Mouse (Mus musculus) NIH3T3 (cell line): ENCODE data around the gene Gm13695.
"Not testable (repeated sequence)": the region's sequence is repeated elsewhere in the genome, so short reads cannot be mapped to it uniquely, and the experiment has no call there.

ENCODE experiments used
- DNase-seq: peaks from one replicate; pipeline ENCODE4 v3.0.0-alpha.2; 2012; ENCODE audit warnings: low read depth

Gm13695 gene

GRCm38 (mm10) chr2:83967013-83967412, at the start of gene Gm13695:
Gene Gm13695, plus strand, starts transcription at chr2:83967313.
- not testable (repeated sequence) for DNase-seq

GRCm38 (mm10) chr2:83929478-83930088, 37.5 kb upstream of the Gm13695 start:
- no peak for DNase-seq

DNA sequence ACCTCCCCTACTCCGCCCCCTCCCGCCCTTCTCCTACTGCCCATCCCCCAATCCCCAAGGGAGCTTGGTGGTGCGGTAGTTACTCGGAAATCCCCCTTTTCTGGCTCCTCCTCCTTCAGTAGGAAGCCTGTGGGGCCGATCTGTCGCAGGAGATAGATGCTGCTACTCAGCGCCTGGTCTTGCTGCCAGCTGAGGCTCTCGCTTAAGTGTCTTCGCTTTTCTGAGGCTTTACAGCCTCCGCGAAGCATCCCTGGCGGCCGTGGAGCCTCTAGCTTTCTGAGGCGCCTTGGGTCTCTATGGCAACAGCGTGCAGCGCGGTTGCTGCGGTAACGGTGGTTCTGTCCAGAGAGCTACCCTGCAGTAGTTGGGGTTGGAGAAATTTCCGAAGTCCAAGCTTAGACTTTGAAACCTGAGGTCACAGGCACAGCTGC, 26.2 kb upstream of the Gm13695 start, which contains the start of gene Zswim2:
Zswim2 (minus strand) TSS at position 298 of the 431 bp plus-strand sequence.
- peak; percentile 18 for DNase-seq

- no peak for DNase-seq
Measured at GRCm38 (mm10) chr2:83941378-83941777, 25.7 kb upstream of the Gm13695 start.

DNA sequence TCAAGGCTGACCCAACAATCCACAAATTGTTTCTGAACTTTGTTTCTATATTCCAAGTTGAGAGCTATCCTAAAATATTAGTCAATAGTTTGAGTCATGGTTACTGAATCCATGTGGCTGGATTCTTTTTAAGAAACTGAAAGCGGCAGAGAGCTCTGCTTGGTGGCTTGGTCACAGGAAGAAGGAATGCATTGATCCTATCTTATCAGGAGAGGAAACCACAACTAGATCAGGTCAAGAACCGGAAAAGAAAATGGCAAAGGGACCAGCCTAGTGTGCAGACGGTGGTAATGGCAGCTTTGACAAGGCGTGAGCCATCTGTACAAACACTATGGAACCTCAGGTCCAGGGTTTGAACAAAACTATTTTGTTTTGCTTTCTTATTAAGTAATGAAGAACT, 25.3 kb upstream of the Gm13695 start:
- no peak for DNase-seq

- DNase-seq, result not testable (repeated sequence)
Measured at GRCm38 (mm10) chr2:83955393-83955792, 11.7 kb upstream of the Gm13695 start, which contains the start of gene Gm13698. Gene Gm13698, plus strand, starts transcription at chr2:83955693.

DNA sequence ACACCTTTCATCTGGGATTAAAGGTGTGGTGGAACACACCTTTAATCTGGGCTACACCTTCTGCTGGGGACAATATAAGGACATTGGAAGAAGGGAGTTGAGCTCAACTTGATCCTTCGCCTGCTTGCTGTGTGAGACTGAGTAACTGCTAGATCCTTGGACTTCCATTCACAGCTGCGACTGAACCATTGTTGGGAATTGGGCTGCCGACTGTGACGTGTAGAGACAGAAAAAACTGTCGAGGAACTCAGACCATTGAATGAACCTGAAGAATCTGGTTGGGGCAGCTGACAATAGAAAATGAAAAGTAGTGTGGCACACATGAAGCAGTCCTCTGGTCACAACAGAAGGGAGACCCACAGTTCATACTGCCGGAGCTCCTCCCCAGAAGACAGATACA, 5.9 kb upstream of the Gm13695 start, which contains the start of gene Gm13693:
Gm13693 (plus strand) TSS at position 301 of the 400 bp plus-strand sequence.
- DNase-seq, result not testable (repeated sequence)

DNA sequence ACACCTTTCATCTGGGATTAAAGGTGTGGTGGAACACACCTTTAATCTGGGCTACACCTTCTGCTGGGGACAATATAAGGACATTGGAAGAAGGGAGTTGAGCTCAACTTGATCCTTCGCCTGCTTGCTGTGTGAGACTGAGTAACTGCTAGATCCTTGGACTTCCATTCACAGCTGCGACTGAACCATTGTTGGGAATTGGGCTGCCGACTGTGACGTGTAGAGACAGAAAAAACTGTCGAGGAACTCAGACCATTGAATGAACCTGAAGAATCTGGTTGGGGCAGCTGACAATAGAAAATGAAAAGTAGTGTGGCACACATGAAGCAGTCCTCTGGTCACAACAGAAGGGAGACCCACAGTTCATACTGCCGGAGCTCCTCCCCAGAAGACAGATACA, 5.7 kb downstream of the Gm13695 start, which contains the start of gene Gm13696:
Gm13696 (plus strand) TSS at position 301 of the 400 bp plus-strand sequence.
- DNase-seq, result not testable (repeated sequence)

DNA sequence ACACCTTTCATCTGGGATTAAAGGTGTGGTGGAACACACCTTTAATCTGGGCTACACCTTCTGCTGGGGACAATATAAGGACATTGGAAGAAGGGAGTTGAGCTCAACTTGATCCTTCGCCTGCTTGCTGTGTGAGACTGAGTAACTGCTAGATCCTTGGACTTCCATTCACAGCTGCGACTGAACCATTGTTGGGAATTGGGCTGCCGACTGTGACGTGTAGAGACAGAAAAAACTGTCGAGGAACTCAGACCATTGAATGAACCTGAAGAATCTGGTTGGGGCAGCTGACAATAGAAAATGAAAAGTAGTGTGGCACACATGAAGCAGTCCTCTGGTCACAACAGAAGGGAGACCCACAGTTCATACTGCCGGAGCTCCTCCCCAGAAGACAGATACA, 11.5 kb downstream of the Gm13695 start, which contains the start of gene Gm13694:
Gm13694 (plus strand) TSS at position 301 of the 400 bp plus-strand sequence.
- not testable (repeated sequence) for DNase-seq

DNA sequence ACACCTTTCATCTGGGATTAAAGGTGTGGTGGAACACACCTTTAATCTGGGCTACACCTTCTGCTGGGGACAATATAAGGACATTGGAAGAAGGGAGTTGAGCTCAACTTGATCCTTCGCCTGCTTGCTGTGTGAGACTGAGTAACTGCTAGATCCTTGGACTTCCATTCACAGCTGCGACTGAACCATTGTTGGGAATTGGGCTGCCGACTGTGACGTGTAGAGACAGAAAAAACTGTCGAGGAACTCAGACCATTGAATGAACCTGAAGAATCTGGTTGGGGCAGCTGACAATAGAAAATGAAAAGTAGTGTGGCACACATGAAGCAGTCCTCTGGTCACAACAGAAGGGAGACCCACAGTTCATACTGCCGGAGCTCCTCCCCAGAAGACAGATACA, 17.3 kb downstream of the Gm13695 start, which contains the start of gene Gm13697:
Gm13697 (plus strand) TSS at position 301 of the 400 bp plus-strand sequence.
- DNase-seq, result not testable (repeated sequence)

- not testable (repeated sequence) for DNase-seq
Measured at GRCm38 (mm10) chr2:83990253-83990652, 23.1 kb downstream of the Gm13695 start, which contains the start of gene Gm13691. Gene Gm13691, plus strand, starts transcription at chr2:83990553.

- not testable (repeated sequence) for DNase-seq
Measured at GRCm38 (mm10) chr2:83993639-83994255, 26.6 kb downstream of the Gm13695 start.

DNA sequence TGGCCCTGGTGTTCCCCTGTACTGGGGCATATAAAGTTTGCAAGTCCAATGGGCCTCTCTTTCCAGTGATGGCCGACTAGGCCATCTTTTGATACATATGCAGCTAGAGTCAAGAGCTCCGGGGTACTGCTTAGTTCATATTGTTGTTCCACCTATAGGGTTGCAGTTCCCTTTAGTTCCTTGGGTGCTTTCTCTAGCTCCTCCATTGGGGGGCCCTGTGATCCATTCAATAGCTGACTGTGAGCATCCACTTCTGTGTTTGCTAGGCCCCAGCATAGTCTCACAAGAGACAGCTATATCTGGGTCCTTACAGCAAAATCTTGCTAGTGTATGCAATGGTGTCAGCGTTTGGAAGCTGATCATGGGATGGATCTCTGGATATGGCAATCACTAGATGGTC, 27.4 kb downstream of the Gm13695 start:
- DNase-seq, result not testable (repeated sequence)

DNA sequence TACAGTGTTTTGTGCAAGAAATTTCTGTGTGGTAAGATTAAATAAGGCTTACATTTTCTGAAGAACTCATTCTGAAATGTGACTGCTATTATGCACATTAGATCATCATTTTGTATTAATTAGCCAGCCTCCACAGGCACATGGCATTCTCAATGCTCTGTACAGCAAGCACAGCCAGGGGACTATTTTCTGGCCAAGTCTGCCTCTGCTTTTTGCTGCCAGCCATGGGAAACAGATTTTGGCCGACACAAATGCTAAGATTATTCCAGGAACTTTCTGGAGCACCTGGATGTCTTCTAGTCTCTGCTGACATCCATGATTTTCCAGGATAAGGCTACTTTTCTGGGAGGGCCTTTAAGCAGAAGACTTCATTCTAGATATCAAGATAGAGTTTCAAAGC, 41.8 kb downstream of the Gm13695 start:
- DNase-seq, result no peak

GRCm38 (mm10) chr2:84009818-84010217, 42.7 kb downstream of the Gm13695 start:
- no peak for DNase-seq

DNA sequence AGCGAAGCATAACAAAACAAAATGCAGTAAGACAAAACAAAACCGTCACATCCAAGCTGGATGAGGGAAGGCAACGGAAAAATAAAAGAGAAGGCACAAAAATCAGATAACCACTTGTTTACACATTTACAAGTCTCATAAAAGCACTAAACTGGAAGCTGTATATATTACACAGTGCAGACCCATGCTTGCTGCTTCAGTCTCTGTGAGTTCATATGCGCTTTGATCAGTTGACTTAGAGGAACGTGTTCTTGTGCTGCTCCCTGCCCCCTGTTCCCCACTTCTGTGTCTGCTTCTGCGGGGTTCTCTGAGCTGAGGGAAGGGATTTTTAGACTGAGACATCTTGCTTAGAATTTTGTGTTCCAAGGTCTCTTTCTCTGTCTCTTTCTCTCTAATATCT, 47.5 kb downstream of the Gm13695 start:
- no peak for DNase-seq

GRCm38 (mm10) chr2:84016291-84016690, 49.2 kb downstream of the Gm13695 start:
- not testable (repeated sequence) for DNase-seq

- peak; percentile 75 for DNase-seq
Measured at GRCm38 (mm10) chr2:84018330-84018729, 51.2 kb downstream of the Gm13695 start.
